Mouse (Mus musculus): ENCODE data around the gene Rapgef3.

Gene Rapgef3

GRCm38 (mm10) chr15:97721008-97721701 is 46.6 kb downstream of the Rapgef3 start:
- DNase-seq (ENCODE audit: low read depth, low spot score) = no peak

DNA sequence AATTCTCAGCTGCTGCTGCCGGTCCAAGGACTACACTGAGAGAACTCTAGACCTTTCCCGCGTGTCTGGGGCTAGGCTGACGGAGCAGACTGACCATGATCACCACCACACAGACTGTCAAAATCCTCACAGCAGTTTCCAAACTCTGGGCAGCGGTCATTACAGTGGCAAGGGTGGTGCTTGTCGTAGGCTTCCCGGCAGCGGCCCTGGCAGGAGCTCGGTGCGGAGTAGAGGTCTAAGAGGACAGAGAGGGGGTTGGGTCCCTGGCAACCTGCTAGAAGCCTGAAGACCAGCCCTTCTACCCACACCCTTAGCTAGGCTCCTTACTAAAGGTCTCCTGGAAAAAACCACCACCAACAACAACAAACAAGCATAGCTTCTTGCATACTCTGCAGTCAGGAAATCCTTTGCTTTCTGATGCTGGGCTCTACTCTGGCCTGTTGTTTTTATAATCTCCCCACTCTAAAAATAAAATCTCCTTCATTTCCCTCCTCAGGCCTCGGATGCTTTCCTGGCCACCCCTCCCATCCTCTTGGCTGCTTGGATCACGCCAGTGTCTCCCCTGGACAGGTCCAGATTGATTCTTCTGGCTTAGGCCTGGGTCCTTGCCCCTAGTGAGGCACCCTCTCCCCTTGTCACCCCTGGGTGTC is 47.6 kb downstream of the Rapgef3 start:
- DNase-seq (ENCODE audit: low read depth, low spot score) = no peak

GRCm38 (mm10) chr15:97719494-97719893 is 48.3 kb downstream of the Rapgef3 start:
- DNase-seq (ENCODE audit: low read depth, low spot score) = no peak

GRCm38 (mm10) chr15:97718535-97719155 is 49.1 kb downstream of the Rapgef3 start:
- no peak for DNase-seq (ENCODE audit: low read depth, low spot score)

DNA sequence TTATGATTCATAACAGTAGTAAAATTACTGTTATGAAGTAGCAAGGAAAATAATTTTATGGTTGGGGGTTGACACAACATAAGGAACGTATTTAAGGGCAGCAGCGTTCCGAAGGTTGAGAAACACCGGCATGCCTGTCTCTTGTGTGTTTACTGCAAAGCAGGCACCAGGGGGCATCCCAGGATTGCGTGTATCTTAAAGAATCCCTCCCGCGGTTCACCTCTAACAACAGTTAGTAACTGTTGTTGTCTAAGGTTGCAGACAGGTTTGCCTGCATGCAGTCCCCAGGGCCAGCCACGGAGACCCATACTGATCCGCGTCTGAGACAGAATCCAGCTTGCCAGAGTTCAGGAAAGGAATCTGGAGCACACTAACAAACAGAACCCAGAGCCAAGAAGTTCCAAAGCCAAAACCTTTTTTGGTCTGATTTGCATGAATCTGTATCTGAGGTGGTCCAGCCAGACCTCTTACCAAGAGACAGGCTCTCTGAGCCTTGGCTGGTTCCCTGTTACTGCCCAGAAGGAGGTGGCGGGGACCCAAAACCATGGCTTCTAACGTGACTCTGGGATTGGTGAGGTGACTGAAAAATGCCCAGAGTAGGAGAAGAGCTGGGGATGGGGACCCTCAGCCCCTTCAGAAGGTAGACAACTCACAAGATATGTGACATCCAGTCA is 49.8 kb downstream of the Rapgef3 start:
- DNase-seq (ENCODE audit: low read depth, low spot score) = peak; percentile 80

- no peak for DNase-seq (ENCODE audit: low read depth, low spot score)
Measured at GRCm38 (mm10) chr15:97716782-97717181, 51.0 kb downstream of the Rapgef3 start.

GRCm38 (mm10) chr15:97715734-97716133 is 52.0 kb downstream of the Rapgef3 start:
- DNase-seq (ENCODE audit: low read depth, low spot score) = no peak

DNA sequence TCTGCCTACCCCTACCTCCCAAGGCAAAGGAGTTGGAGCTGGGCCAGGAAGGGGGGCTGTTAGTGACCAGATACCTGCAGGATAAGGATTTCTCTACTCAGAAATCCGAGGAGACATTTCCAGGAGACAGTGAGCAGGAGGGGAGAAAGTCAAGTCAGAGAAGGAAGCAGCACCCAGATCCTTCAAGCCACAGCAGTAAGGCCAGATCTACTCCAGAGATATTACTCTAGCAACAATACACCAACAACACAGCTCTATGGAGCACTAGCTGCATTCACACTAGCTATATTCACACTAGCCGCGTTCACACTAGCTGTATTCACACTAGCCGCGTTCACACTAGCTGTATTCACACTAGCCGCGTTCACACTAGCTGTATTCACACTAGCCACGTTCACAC is 52.7 kb downstream of the Rapgef3 start:
- no peak for DNase-seq (ENCODE audit: low read depth, low spot score)

GRCm38 (mm10) chr15:97712546-97712945 is 55.2 kb downstream of the Rapgef3 start:
- DNase-seq (ENCODE audit: low read depth, low spot score) = no peak

GRCm38 (mm10) chr15:97710906-97711305 is 56.9 kb downstream of the Rapgef3 start:
- no peak for DNase-seq (ENCODE audit: low read depth, low spot score)

DNA sequence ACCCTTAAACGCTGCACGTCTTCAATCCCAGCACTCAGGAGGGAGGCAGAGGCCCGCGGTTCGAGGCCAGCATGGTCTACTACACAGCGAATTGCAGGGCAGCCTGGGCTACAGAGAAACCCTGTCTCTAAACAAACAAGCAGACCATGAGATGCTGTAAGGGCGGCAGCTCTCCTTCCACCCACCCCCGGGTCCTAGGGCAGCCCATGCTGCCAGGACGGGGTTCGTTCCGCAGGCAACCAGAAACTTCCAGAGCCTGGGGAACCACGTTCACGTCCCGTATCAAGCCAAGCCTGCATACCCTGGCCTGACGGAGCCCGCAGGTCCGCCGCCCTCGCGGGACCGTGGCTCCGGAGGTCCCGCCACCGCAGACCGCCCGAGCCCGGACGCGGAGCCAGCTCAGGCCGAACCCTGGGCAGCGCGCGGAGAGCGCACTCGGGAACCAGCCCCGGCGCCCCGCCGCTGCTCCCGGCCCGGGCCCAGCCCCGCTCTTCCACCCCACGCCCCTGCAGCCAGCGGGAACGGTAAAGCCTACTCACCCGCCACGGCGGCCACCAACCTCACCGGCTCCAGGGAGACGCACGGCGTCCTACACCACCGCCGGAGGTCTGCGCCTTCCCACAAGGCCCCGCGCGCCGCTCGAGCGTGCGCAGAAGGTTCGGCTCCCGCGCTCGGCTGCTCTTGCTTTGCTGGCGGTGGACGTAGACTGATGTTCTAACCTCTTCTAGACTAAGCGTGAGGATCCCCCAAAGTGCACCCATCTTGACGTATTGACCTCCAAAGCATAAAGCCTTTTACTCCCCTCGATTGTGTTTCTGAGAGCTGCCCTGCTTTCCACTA is 62.3 kb downstream of the Rapgef3 start, which contains the start of gene Rpap3:
Rpap3 (minus strand) TSS at position 615 of the 840 bp plus-strand sequence.
- peak; percentile 79 for DNase-seq (ENCODE audit: low read depth, low spot score)

GRCm38 (mm10) chr15:97696616-97697015 is 71.2 kb downstream of the Rapgef3 start:
- DNase-seq (ENCODE audit: low read depth, low spot score) = no peak

Measured in 3T3-L1 (cell line).